Mouse (Mus musculus) urinary bladder, adult 18-20 months (tissue): ENCODE measurements around the gene Actrt2.

ENCODE experiments used
- DNase-seq, 2 experiments: peaks; one replicate each; pipeline ENCODE4 v3.0.0; 2022; ENCODE audit warnings: low spot score in 2 of 2, mixed read lengths in 2 of 2

Actrt2 gene

DNA sequence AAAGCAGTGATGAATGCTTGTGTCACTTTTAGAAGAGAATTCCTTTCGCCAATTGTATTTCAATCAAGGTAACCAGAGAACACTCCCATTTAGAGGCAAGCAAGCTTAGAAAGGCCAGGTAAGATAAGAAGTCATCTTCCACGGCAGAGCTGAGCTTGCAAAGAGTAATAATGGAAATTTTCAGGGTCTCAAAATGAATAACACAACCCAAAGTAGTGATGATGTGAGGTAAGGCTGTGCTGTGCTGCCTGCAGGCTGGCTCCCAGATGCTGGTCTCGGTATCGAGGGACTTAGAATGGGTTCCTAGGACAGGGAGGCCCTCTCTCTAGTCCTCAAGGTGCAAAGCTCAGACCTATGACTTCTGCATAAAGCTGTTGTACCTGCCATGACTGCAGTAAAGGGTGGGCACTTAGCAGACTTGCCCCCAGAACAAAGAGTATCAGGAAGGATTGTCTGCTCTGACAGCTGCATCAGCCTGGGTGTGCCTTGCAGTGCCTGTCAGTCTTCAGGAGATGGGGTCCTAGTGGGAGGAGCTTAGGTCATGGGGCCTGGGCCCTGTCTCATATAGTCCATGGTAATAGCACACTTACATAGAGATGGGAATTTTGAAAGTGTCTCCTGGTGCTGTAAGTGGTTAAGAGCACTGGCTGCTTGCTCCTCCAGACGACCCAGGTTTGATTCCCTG, 15.5 kb upstream of the Actrt2 start:
- no peak for DNase-seq

DNA sequence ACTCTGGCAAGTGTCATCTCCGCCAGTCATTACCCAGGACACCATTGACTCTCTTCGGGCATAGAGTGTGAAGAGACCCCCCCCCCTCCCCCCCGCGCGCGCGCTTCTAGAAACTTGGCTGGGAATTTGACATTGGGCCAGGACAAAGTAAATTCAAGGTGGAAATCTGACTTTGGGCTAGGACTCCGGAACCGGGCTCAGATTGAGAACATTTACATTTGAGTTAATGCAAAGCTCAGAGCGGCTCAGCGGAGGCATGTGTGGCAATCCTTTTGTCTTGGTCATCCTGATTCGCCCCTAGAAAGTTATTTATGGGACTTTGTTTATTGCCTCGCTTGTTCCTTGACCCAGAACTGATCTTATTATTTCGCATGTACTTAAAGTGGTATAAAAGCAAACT, 14.6 kb upstream of the Actrt2 start:
- DNase-seq, result no peak

DNA sequence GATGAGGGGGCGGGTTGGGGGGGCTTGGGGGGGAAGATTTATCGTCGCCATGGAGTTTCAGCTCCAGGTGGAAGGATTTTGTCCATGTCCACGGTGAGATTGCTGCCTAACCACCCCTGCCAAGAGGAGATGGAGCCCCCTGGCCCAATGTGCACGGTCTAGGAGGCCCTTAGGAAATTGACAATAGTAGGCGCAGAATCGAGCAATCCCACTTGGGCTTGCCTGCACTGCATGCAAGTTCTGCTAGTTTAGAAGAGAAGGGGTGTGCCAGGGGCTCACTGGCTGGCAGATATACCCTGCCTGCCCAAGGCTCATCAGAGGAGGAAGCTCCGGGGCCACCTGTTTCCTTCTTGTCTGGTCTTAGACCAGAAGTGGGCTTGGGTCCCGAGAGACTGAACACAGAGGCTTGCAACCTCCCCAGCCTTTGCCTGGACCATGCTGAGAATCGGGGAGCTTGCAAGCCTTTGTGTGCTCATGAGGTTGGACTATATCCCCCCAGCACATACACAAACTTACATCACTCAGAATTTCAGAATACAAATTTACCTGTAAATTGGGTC, 7.9 kb upstream of the Actrt2 start:
- no peak for DNase-seq

DNA sequence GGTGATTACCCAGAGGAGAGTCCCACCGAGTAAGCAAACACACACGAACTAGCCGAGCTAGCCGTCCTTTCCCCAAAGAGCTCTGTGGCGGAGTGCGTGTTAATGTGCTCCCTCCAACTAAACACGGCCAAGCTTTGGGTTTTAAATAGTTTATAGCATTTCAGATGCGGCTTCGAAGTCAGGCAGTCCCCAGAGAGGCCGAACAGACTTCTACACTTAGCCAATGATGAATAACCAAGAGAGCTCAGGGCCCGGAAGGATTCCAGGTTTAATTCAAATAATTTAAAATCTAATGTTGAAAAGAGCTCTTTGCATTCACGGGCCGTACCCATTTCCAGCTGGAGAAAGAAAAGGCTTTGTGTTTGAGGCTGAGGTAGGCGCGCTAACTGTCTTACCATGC, 7.3 kb upstream of the Actrt2 start:
- no peak for DNase-seq

DNA sequence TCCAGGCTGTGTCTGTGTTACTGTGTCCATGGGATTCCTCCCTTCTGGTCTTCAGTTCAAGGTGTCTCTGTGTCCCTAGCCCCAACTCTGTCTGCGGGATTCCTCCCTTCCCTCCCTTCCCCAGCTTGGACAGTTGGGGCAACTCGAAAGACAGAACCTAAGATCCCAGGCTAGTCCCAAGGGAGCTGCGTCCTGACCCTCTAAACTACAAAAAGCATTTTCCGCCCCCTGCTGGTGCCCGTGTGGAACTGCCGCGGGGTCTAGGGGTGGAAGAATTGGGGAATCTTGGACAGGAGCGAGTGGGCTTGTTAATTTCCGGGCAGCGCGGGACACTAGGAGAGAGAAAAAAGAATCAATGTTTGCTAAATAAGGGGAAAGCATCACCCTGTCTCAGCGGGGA, 6.9 kb upstream of the Actrt2 start:
- peak; percentile 9 to 53 for DNase-seq

DNA sequence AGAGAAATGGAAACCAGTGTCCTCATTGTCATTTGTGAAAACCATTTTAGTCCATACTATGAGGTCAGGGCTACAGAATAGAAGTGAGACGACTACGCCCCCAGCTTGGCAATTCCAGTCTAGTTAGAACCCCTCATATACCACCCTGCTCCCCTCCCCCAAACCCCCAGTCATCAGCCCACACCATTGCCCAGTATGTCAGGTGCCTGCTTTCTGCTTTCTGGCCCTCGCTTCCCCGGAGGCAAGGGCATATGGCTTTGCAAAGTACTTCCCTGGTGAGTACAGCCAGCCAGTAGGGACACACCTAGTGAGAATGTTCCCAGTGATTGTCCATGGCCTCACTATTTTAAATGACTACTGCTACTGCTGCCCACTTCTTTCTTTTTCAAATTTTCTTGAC, 6.3 kb upstream of the Actrt2 start:
- DNase-seq, result no peak

DNA sequence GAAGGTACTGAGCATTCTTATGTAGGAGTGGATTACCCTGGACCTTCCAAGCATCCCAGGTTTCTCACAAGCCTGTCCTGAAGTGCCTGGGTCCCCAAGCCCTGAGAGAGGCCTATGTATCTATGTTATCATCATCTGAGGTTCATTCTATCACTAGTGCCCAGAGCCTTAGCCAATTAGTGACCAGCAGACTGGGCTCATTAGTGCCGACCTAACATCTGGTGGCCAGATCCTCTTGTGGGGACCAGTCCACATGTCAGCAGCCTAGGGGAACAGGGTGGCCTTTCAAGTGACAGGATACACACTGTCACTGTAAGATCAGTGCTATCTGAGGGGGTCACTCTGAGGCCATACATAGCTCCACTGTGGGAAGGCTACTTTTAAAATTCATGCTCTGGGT, 4.4 kb upstream of the Actrt2 start:
- no peak for DNase-seq

DNA sequence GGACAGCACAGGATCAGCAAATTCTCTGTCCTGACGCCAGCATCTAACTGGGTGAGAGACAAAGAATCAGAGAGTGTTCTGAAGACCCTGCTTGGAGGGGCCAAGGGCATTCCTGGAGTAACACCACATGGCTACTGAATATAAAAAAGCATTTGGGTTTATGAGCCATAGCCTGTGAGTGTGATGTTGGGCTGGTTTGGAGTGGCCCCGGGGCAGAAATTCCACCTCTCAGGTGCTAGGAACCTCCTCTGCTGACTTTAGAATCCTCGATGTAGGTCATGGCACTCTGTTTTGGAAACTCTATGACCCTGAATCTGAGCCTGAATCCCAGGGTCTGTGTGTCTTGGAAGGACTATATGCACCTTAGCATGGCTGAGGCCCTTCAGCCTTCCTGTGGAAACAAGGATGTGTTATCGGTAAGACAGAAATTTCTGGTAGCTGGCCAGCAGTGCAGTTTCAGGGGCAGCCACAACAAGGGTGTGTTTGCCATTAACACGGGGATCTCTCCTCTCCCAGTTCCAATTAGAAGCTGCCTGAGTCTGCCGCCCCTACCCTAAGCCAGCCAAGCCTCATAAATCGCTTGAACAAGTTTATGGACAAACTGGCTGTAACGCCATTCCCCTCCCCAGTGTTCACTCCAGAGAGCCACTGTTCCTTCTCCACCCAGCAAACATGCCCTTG, 3.7 kb upstream of the Actrt2 start:
- no peak for DNase-seq

DNA sequence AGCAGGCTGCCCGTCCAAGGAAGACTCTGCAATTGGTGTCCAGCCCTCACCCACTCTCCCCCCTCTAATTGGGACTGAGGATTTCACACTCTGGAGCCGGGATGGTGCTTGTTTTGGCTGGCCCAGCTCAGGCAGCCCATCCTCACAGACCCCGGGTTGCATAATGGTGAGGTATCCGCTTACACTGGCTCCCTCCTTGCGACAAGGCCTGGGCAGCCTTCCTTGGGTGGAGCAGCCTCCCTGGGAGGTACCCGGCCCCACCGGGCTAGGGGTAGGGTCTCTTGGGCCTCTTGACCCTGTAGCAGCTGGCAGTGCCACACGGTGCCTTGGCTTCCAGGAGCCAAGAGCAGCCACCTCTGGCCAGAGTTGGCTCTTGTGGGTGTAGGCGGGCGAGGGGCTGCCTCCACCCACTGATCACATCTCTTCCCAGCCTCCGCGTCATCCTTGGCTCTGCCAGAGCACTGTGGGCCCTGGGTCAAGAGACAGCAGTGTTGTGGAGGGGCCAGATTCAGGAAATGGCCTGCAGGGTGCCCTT, 4.9 kb downstream of the Actrt2 start:
- DNase-seq, result no peak

DNA sequence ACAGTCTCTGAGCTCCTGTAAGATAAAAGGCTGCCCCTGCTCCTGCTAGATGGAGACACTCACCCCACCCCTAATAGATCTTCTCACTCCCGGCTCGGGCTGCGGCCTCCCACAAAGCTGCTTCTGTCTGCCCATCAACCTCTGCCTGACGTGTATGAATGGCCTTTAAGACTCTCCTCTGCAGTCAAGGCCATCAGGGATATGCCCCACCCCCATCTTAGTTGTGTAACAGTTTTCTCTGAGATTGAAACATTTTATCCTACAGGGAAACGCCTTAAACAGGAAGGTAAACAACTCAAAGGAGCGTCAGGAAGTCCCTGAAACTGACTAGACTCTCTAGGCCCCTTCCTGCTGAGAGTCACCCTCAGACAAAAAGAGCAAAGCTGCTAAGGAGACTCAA, 6.4 kb downstream of the Actrt2 start:
- DNase-seq, result no peak

DNA sequence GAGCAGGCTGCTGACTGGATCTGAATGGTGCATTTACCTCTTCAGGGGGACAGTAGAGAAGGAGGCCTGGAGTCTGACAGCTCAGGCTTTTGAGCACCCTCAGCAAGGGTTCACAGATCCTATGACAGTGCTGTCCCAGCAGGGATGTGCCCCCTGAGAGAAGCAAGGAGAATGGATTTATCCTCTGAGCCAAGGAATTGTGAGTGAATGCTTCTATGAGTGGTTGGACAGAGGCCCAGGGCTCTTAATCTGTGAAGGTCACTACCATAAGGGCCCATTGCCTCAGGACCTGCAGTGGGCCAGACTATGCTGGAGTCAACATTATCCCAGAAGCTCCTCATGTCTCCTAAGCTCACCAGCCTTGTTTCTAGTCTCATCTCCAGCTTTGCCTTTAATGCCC, 7.6 kb downstream of the Actrt2 start:
- no peak for DNase-seq

DNA sequence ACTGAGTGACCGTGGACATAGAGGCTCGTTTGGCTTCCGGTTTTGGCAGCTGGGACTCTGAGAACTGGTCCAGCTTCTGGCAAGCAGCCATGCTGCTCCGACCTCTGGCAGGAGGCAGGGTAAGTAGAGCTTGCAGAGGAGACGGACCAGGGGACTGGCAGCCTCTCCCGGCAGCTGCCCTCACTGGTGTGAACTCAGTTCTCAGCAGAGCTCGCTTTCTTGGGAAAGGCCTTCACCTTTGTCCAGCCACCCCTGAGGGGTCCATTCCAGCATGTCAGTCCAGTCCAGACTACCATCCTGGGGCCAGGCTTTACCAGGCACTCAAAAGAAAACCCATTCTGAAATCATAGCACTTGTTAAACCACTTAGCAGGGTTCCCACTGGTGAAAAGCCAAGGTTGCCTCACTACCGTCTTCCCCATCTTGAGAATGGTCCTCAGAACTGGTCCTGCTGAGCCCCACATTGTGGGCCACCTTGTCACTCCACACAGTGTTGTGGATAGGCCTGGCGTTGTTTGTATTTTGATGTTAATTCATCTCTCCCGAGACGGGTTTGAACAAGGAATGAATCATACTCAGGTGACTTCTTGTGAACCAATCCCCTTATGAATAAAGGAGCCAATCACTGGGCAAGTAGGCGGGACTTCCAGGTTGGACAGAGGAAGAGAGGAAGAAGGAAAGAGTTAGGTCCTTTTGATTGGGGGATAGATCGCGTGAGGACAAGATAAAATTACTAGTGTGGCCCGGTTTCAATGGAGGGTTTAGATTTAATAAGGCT, 12.3 kb downstream of the Actrt2 start:
- DNase-seq, result no peak

DNA sequence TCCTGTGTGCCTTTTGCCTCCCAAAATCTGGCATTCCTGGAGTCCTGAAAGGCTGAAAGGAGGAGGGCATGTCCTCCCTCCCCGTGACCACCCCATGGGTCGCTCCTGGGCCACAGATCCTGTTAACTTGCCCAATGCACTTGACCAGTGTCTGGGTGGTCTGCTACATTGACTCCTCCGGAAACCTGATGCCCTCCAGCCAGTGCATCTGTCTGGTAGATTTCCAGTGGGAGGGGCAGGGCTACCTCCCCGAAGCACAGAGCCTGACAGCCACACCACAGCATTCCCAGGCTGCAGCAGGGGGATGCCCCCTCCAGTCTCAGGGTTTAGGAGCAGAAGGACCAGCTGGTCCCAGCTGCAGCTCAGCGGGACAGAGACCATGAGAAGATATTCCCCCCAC, 15.2 kb downstream of the Actrt2 start:
- no peak for DNase-seq

DNA sequence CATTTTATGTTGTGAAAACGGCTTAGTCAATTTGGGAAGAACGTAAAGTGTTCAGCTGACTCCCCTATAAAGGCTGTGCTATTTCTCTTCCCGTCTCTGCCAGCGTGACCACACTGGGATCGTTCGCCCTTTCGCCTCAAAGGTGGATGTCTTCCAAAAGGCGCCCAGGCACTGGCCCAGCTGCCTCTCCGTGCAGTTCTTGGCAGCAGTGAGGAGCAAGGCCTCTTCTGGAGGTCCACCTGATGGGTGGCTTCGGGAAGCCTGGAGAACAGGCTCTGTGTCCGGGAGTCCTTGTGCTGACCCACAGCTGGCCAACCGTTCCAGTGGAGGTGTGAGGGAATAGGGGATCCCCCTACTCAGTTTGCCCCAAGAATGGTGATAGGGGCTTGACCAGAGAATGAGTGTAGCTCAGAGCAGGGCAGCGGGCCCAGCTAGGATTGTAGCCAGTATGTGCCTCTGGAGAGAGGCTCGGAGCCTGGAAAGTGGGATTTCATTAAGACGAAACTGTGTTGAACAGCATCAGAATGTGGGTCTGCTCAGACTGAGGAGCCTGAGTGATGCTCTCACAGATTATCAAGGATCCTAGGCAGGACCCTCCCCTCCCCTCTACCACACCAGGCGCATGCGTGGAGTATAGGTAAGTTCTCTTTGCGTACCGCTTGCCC, 18.5 kb downstream of the Actrt2 start:
- DNase-seq, result no peak

DNA sequence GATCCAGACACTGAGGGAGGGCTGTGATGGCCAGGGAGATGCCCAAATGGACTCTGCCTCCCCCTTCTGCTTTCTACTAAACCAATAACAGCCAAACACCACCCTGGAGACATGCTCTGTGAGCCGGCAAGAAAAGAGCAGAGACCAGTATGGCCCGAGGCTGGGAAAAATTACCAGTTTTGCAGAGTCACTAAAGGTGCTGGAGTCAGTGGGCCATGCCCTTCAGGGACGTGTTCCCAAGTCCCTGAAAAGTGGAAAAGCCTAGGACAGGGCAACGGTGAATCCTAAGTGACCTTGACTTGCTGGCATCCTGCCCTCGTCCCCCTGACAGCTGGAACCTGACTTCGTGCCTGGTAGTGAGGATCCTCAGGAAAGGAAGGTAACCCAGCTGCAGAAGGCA, 25.2 kb downstream of the Actrt2 start:
- DNase-seq, result no peak

DNA sequence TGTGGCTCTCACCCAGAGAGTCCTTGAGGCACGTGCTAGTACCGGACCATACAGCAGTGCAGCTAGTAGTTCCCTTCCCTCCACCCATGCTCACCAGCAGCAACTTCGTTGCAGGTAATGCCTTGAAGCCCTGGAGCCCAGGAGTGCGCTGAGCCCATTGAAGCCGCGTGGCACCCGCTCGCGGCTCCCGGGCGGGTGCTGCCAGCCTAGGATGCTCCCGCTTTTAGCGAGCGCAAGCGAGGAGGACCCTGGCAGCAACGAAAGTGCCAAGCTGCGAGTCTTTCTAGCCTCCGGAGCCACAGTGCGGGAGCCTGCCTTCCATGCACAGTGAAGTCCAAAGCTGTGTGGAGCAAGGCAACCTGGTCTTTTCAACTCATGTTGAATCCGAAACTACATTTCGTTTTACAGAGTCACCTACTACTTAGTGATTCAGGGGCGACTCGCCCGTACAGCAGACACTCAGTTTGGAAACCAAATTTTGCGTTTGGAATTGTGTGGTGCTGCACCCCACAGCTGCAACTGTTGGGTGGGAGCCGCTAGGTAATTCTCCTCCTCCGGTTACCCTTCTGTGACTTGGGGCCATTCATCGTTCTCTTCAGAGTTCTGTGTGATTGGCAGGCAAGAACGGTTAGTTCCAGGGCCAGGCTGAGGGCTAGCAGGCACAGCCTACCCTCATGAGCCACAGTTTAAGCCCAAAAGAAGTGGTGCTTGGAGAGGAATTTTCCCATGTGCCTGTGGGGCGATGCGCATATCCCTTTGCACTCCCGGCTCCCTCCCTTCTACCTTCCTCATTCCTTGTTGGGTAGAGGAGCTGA, 26.2 kb downstream of the Actrt2 start:
- no peak for DNase-seq

DNA sequence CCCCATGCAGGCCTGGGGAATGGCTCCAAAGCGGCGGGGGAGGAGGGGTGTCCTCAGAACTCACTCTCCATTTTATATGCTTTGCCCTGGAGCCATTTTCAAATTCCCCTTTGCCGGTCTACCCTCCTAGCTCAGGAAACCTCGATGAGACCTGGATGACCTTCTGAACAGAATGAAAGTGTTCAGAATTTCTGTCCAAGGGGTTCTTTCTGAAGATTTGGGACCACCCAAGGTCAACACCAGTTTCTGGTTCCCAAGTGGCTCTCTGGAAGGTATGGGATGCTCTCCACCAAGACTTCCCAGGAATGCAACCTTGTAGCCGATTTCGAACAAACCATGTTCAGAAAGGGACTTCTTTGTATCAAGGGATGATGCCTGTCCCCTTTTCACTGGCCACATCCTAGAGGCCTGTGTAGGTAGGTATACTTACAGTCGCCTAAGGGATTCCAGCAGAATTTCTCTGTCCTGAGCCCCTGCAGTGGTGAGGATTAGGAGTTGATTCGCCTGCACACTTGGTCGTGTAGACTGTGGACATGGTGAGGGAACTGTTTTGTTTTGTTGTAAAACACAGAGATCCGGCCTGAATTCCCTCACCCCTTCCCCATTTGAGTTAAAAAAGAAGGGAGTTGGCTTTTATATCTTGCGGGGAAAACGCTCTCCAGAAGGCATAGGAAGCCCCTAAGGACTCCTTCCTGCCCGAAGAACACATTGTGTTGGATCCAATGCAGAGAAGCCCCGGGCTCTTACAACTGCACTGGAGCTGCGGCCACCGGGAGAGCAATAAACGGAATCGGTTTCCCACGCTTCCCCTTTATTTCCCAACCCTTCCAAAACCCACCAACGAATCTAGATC, 27.0 kb downstream of the Actrt2 start:
- no peak for DNase-seq

DNA sequence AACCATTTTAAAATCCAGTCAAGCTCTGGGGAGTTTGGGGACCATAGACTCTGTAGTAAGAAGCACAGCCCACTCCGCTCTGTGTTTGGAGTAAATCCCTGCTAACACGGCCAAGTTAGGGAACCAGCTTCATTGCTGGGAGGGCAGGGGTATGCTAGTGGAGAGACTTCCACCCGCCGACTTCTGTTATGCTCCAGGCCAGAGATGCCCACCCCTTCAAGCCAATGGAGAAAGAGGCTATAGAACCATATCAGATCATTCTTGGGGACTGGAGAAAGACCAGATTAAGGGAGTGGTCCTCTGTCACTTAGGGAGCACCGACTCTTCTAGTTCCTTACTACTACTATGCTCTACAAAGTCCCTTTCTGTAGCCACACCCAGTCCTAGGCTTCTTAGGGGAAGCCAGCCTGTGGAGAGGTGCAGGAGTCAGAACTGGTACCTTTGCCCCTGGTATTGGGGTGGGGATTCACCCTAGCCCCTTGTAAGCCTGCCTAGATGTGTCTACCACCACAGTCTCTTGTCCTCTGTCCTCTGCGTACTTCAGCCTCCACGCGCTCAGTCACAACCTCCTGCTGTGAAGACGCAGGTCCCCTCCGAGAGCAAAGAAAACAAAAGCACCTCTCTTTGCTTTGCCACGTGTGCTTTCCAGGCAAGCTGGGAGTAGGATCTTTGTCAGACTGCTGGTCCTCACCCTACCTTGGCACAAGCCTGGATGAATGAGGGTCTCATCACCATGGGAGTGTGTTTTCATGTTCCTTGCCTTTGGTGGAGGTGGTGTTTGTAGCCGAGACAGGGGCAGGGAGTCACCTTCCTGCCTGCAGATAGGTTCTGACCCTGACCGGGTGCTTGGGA, 27.9 kb downstream of the Actrt2 start:
- DNase-seq, result no peak

DNA sequence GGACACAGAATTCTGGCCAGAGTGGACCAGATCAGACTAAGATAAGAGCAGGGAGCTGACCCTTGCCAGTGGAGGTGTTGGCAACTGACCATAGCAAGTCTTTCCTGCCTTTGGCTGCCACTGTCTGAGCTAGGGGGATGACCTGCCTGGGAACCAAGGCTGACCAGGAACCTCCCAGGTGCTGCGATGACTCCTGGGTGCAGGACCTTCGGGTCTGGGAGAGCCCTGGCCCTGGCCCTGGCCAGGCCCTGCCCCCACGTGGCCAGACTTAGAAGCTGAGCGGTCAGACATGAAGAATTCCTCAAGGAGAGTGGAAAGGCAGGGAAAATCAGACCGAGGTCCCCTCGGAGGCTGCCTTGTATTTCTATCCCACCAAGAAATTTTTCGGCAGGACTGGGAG, 28.5 kb downstream of the Actrt2 start:
- peak; percentile 12 to 31 for DNase-seq
